Mouse (Mus musculus): Measurements from ENCODE around the gene Rab3ip.

GRCm38 (mm10) chr10:116944940-116945339 lies 5.6 kb downstream of the Rab3ip start:
- TF ChIP-seq POLR2AphosphoS5 (IDR thresholded peaks at IDR 0.05; ENCODE audit: insufficient replicate concordance, low read depth, low read length) (no peak), CTCF (IDR thresholded peaks at IDR 0.05; ENCODE audit: low read depth, low read length) (no peak), TAL1 (conservative IDR thresholded peaks at IDR 0.05; ENCODE audit: low read depth, low read length) (no peak)
